Mouse (Mus musculus) ES-E14 (cell line): ENCODE results near the gene Acvr1.

Source experiments
- CHD2 ChIP-seq: IDR thresholded peaks from 2 replicates; pipeline ENCODE4 v1.6.1; 2014; ENCODE audit warnings: mild to moderate bottlenecking, low read depth, low read length, inconsistent platforms
- HCFC1 ChIP-seq: IDR thresholded peaks from 2 replicates; pipeline ENCODE4 v1.6.1; 2012; ENCODE audit warnings: low read length, inconsistent platforms, borderline replicate concordance; ENCODE audit not compliant: insufficient read depth

DNA sequence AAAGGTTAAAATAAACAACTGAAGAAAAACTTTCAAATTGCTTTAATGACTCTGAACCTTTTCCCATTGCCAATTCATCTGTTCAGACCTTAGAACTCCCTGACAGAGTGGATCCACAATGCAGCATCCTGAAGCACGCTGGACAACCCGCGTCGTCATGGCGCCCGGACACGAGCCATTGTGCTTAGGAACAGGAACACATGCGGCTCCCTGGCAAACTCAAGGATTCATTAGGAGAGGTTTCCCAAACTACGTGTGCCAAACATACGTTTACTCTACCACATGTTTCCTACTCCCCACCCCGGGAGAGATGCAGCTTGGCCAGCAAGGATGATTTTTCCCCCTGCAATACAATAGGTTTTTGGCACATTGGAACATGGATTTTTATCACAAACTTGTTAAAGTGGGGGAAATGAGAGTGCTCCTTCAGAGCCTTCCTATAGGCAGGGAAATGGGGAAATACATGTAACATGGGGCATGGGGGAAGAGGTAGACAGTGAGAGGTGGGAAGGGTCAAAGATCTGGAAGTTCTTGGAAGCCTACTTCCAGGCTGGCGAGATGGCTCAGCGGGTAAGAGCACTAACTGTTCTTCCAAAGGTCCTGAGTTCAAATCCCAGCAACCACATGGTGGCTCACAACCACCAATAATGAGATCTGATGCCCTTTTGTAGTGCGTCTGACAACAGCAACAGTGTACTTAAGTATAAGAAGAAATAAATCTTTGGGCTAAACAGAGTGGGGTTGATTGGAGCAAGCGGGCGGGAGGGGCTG is 112.7 kb downstream of the Acvr1 start:
- TF ChIP-seq HCFC1 (no peak), CHD2 (no peak)
